Mouse (Mus musculus): ENCODE data around the gene Gm29289.
"Not testable (repeated sequence)": the region's sequence is repeated elsewhere in the genome, so short reads cannot be mapped to it uniquely, and the experiment has no call there.

The Gm29289 gene

DNA sequence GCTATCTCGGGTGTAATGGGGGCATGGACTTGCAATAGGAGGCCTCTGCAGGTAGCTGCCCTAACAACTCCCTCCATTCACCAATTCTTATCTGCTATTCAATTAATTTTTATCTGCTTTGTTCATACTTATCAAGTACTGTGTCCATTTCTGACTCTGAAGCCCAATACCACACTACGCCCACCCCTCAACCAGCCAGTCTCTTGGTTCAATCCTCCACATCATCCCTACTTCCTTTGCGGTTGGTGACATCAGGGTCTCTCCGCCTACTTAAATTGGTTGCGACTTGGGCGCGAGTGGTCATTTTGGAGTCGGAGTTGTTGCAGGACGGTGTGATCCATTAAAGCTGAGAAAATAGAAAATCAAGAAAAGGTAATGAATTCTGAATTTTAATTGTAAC, at the start of gene Gm29289:
Gm29289 (plus strand) TSS at position 301 of the 400 bp plus-strand sequence.
- DNase-seq (ENCODE audit: low spot score): not testable (repeated sequence)

DNA sequence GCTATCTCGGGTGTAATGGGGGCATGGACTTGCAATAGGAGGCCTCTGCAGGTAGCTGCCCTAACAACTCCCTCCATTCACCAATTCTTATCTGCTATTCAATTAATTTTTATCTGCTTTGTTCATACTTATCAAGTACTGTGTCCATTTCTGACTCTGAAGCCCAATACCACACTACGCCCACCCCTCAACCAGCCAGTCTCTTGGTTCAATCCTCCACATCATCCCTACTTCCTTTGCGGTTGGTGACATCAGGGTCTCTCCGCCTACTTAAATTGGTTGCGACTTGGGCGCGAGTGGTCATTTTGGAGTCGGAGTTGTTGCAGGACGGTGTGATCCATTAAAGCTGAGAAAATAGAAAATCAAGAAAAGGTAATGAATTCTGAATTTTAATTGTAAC, 31.7 kb upstream of the Gm29289 start, which contains the start of gene Gm10352:
Gm10352 (plus strand) TSS at position 301 of the 400 bp plus-strand sequence.
- not testable (repeated sequence) for DNase-seq (ENCODE audit: low spot score)

Data from testis, postnatal 10 days (tissue).